Mouse (Mus musculus) G1E (cell line): Measurements from ENCODE around the gene Fam214a.

ENCODE experiments used
- CTCF ChIP-seq: IDR thresholded peaks from 2 replicates; pipeline ENCODE4 v1.5.1; 2012; ENCODE audit warnings: low read depth, low read length, inconsistent platforms, mixed read lengths
- GATA1 ChIP-seq: IDR thresholded peaks from 2 replicates; pipeline ENCODE4 v1.6.1; 2012; ENCODE audit warnings: borderline replicate concordance, low read length, inconsistent platforms, mixed read lengths
- TAL1 ChIP-seq: conservative IDR thresholded peaks from 2 replicates; pipeline ENCODE4 v1.6.1; 2012; ENCODE audit warnings: low read depth, low read length, inconsistent platforms, mixed read lengths

DNA sequence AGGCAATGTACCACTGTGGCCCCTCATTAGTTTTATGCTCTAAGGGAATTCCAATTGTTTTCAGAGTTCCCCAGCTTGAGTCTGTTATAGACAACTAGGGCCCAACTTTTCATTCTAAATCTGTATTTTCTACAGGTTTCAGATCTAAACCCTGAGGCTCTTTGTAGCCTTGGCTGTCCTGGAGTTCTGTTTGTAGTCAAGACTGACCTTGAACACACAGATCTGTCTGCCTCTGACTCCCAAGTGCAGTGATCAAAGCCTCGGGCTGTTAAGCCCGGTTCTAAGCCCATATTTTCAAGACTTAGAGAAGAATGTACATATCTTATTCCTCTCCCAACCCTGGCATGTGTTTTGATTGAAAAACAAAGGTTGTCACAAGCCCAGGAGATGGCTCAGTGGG lies 1.7 kb downstream of the Fam214a start:
- TF ChIP-seq CTCF: no peak
- no peak for TF ChIP-seq GATA1
- no peak for TF ChIP-seq TAL1
